Mouse (Mus musculus) erythroblast, embryonic 14.5 days (primary cell): ENCODE measurements around the gene Pik3ip1.

Experiments used
- GATA1 ChIP-seq: IDR thresholded peaks from 2 replicates; pipeline ENCODE4 v1.6.1; 2012; ENCODE audit warnings: low read length, inconsistent platforms, mixed read lengths
- TAL1 ChIP-seq: IDR thresholded peaks from 3 replicates; pipeline ENCODE4 v1.6.1; 2012; ENCODE audit warnings: low read length, inconsistent platforms, mixed read lengths

- TF ChIP-seq GATA1 (no peak), TAL1 (no peak)
Measured at GRCm38 (mm10) chr11:3337961-3338360, 7.8 kb downstream of the Pik3ip1 start.
